In the genomic region with DNA sequence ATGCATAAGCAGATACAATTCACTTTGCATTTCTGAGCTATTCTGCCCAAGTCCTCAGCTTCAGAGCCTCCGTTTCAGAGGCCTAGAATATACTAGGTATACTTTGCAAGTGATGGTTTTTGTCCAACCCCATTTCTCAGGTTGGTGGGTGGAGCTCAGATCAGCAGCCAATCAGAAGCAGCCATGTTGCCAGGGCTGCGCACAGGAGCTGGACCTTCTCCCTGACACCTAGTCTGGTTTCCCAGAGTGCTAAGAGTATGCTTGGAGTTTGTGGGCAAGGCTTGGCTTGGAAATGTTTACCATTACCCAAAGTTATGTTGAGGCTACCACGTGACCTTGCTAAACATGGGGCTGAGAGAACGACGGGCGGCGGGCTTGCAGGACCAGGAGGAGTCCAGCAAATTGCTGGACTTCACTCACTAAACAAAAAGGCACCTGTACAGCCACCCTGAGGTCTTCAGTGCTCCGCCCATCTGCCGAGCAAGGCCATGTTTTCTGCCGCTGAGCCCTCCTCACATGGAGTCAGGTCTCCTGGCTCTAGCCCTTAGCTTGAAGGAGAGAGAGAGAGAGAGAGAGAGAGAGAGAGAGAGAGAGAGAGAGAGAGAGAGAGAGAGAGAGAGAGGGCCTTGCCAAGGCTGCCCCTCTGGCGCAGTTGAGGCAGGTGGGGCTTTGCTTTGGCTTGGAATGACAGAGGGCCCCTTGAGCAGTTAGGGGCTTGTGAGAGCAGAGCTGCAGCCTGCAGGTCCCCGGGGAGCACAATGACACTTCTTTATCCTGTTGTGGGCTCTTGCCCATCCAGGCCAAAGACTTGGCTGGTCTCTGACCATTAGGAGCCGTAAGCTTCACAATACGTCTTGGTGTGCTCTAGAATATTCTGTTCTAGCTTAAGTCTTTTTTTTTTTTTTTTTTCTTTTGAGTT, we compare ENCODE assay signal across 19 mouse cellular contexts. TPM values are rescaled to one million over a fixed set of nuclear protein-coding genes. Genes with fewer than 3 reads are reported as not detected.
DNase-seq lines count a peak whose midpoint lies in the region; ATAC-seq and TF ChIP-seq lines count a peak whose summit lies in the region.
"Had no signal": no experiment of that assay in that cellular context is flagged by ENCODE, and none has a peak within 500 bp of the region (broad histone marks: within the 10 kb centered on the region; RNA-seq: fewer than 3 reads in every experiment).

No protein-coding gene starts in this region.

- WGBS in hindbrain, postnatal 0 days, result 84% methylated on average over 14 of the region's 14 CpGs
- 92% methylated on average over 14 of the region's 14 CpGs for WGBS in hindbrain, embryonic 13.5 days

- no peak overlapping the region for H3K4me2 ChIP-seq in hindbrain, postnatal 0 days (ENCODE audit: low read depth, low read length)
- H3K4me2 ChIP-seq in hindbrain, embryonic 13.5 days, result no peak overlapping the region
- H3K4me2 ChIP-seq: forebrain, embryonic 15.5 days; hindbrain, embryonic 15.5 days; liver, embryonic 11.5 days had no signal

- ATAC-seq in hindbrain, postnatal 0 days, result 0 out of 2 replicates have a peak, but pooled peaks have one; percentile 35
- ATAC-seq in hindbrain, embryonic 13.5 days (ENCODE audit: low FRiP score), result no peak
- ATAC-seq: activated CD4-positive, CD25-positive, alpha-beta regulatory T cell, adult 4 months; forebrain, embryonic 15.5 days; intestine, embryonic 16.5 days; midbrain, embryonic 16.5 days had no signal

- DNase-seq in hindbrain, postnatal 0 days (ENCODE audit: low spot score), result no peak
- peak; percentile 69 for DNase-seq in layer of hippocampus, adult 9-11 months
- no peak for DNase-seq in layer of hippocampus, adult 18-20 months (ENCODE audit: low spot score in 2 of 2)
- DNase-seq in ES-CJ7 (ENCODE audit: low read depth, low spot score), result peak; percentile 28
- no peak for DNase-seq in testis, postnatal 10 days (ENCODE audit: low spot score)
- DNase-seq: B cell, adult 2 months; cerebellum, adult 11 months; embryo, embryonic 11 days; heart, postnatal 36 days; lung, adult 2 months had no signal

- no peak for TF ChIP-seq CTCF in hindbrain, postnatal 0 days (IDR thresholded peaks at IDR 0.05; ENCODE audit: low read depth)

- H3K27me3 ChIP-seq in hindbrain, postnatal 0 days (ENCODE audit: insufficient read depth, low read length), result no peaks in the 10 kb centered on the region
- H3K27me3 ChIP-seq in hindbrain, embryonic 13.5 days, result no peaks in the 10 kb centered on the region
- H3K27me3 ChIP-seq: forebrain, embryonic 15.5 days; hindbrain, embryonic 15.5 days had no signal

- no peak overlapping the region for H3K4me3 ChIP-seq in hindbrain, postnatal 0 days (ENCODE audit: low read length)
- no peak overlapping the region for H3K4me3 ChIP-seq in hindbrain, embryonic 13.5 days
- H3K4me3 ChIP-seq in brown adipose tissue, adult 24 weeks (ENCODE audit: insufficient read depth, low read depth, low read length), result no peak overlapping the region
- H3K4me3 ChIP-seq: forebrain, embryonic 15.5 days; hindbrain, embryonic 15.5 days; limb, embryonic 10.5 days had no signal

- peaks cover 54% of the 10 kb centered on the region for H3K36me3 ChIP-seq in hindbrain, postnatal 0 days (ENCODE audit: insufficient read depth, low read length)
- peaks cover 93% of the 10 kb centered on the region for H3K36me3 ChIP-seq in hindbrain, embryonic 13.5 days

- no peak overlapping the region for H3K27ac ChIP-seq in hindbrain, postnatal 0 days
- no peak overlapping the region for H3K27ac ChIP-seq in hindbrain, embryonic 13.5 days
- peak overlapping the region; percentile 57 for H3K27ac ChIP-seq in brown adipose tissue, adult 24 weeks (replicated peaks; ENCODE audit: low read depth, low read length)
- H3K27ac ChIP-seq: forebrain, embryonic 15.5 days; hindbrain, embryonic 15.5 days; limb, embryonic 10.5 days had no signal

- no peaks in the 10 kb centered on the region for H3K9me3 ChIP-seq in hindbrain, postnatal 0 days (ENCODE audit: low read length)
- H3K9me3 ChIP-seq in hindbrain, embryonic 13.5 days, result no peaks in the 10 kb centered on the region
- H3K9me3 ChIP-seq: forebrain, embryonic 15.5 days; hindbrain, embryonic 15.5 days; limb, embryonic 10.5 days had no signal

- no peaks in the 10 kb centered on the region for H3K4me1 ChIP-seq in hindbrain, postnatal 0 days (ENCODE audit: insufficient read depth, low read length)
- no peaks in the 10 kb centered on the region for H3K4me1 ChIP-seq in hindbrain, embryonic 13.5 days (replicated peaks)
- H3K4me1 ChIP-seq in brown adipose tissue, adult 24 weeks (ENCODE audit: control insufficient read depth, insufficient read depth, insufficient read length, low read length), result no peaks in the 10 kb centered on the region
- H3K4me1 ChIP-seq: forebrain, embryonic 15.5 days; hindbrain, embryonic 15.5 days; limb, embryonic 10.5 days had no signal

- no peak overlapping the region for H3K9ac ChIP-seq in hindbrain, postnatal 0 days (replicated peaks; ENCODE audit: low read length)
- H3K9ac ChIP-seq in hindbrain, embryonic 13.5 days, result no peak overlapping the region
- H3K9ac ChIP-seq: forebrain, embryonic 15.5 days; hindbrain, embryonic 15.5 days had no signal

RNA-seq across cellular contexts. Expression of gene Capn2, which starts 34.2 kb away (rescaled TPM):
- 79.7 and 87.2 TPM in 2 replicates for total RNA-seq in hindbrain, postnatal 0 days (2014; rRNA removed)
- polyA plus RNA-seq in hindbrain, postnatal 0 days (2015; fragmentation: Nextera tagmentation; extraction: Ambion mirVana), result 82.2 and 83.7 TPM in 2 replicates
- polyA plus RNA-seq in hindbrain, embryonic 13.5 days (2015; fragmentation: Nextera tagmentation; extraction: Ambion mirVana), result 85.0 and 85.8 TPM in 2 replicates
- 10 to 100 TPM; 63.2 to 68.1 TPM for total RNA-seq in layer of hippocampus, adult 18-20 months (2021)
- polyA plus RNA-seq in brown adipose tissue, adult 24 weeks (2012; ENCODE audit: insufficient read depth, insufficient read length, missing spikeins), result 108 and 113 TPM in 2 replicates

Comparison
In these comparisons a context has a peak if more than half of its experiments do, and no peak if none do; other contexts are left out.
1. DNase-seq: peak in layer of hippocampus, adult 9-11 months (single experiment) and ES-CJ7 (single experiment); none in hindbrain, postnatal 0 days (single experiment), layer of hippocampus, adult 18-20 months (0 of 2) and testis, postnatal 10 days (single experiment).